Mouse (Mus musculus) cerebellum, adult 18-20 months (tissue): ENCODE results near the gene Eif5a.
A peak's percentile ranks its signal among the peaks of the same experiment; 100 is the strongest.

ENCODE experiments used
- DNase-seq, 2 experiments: peaks; one replicate each; pipeline ENCODE4 v3.0.0; 2021

Gene Eif5a

GRCm38 (mm10) chr11:69901406-69901846 is 20.3 kb downstream of the Eif5a start:
- DNase-seq, result peak; percentile 94 to 95

- peak; percentile 85 to 94 for DNase-seq
These were observed 21.0 kb downstream of the Eif5a start, which contains the start of the genes 2810408A11Rik and Neurl4 for GRCm38 (mm10) chr11:69900471-69901405. 2810408A11Rik (minus strand) TSS chr11:69900987. Neurl4 (plus strand) TSS chr11:69901072.

GRCm38 (mm10) chr11:69899870-69900269 is 21.9 kb downstream of the Eif5a start:
- no peak for DNase-seq

- no peak for DNase-seq
These were observed 26.5 kb downstream of the Eif5a start, which contains the start of gene Acap1 for GRCm38 (mm10) chr11:69895291-69895690. Acap1 (minus strand) TSS chr11:69895539.

- DNase-seq, result no peak
These were observed 27.1 kb downstream of the Eif5a start for GRCm38 (mm10) chr11:69894671-69895070.

GRCm38 (mm10) chr11:69891482-69891881 is 30.3 kb downstream of the Eif5a start:
- DNase-seq, result no peak

GRCm38 (mm10) chr11:69886907-69887635 is 34.7 kb downstream of the Eif5a start:
- no peak for DNase-seq

- DNase-seq, result no peak
These were observed 37.1 kb downstream of the Eif5a start for GRCm38 (mm10) chr11:69884663-69885062.

GRCm38 (mm10) chr11:69884240-69884639 is 37.5 kb downstream of the Eif5a start:
- no peak for DNase-seq

- DNase-seq, result no peak
These were observed 38.1 kb downstream of the Eif5a start for GRCm38 (mm10) chr11:69883527-69884151.

- peak; percentile 30 to 51 for DNase-seq
These were observed 38.7 kb downstream of the Eif5a start for GRCm38 (mm10) chr11:69883066-69883465.

- DNase-seq, result no peak
These were observed 39.7 kb downstream of the Eif5a start for GRCm38 (mm10) chr11:69881787-69882670.

GRCm38 (mm10) chr11:69880853-69881603 is 40.7 kb downstream of the Eif5a start, which contains the start of gene Kctd11:
Kctd11 (minus strand) TSS chr11:69881406.
- peak; percentile 76 to 78 for DNase-seq

GRCm38 (mm10) chr11:69880506-69880852 is 41.3 kb downstream of the Eif5a start:
- DNase-seq, result peak; percentile 64 to 67

- DNase-seq, result no peak
These were observed 42.0 kb downstream of the Eif5a start for GRCm38 (mm10) chr11:69879711-69880110.

GRCm38 (mm10) chr11:69878952-69879351 is 42.8 kb downstream of the Eif5a start:
- DNase-seq, result no peak

GRCm38 (mm10) chr11:69878399-69878798 is 43.4 kb downstream of the Eif5a start:
- no peak for DNase-seq

- DNase-seq, result no peak
These were observed 43.9 kb downstream of the Eif5a start, which contains the start of gene Tmem95 for GRCm38 (mm10) chr11:69877878-69878277. Tmem95 (minus strand) TSS chr11:69878018.

GRCm38 (mm10) chr11:69876867-69877266 is 44.9 kb downstream of the Eif5a start:
- DNase-seq, result peak; percentile 84 to 88

GRCm38 (mm10) chr11:69876186-69876585 is 45.6 kb downstream of the Eif5a start:
- no peak for DNase-seq

- DNase-seq, result no peak
These were observed 49.3 kb downstream of the Eif5a start for GRCm38 (mm10) chr11:69872451-69872850.
